Mouse (Mus musculus) urinary bladder, adult 2 months (tissue): ENCODE measurements at regions not wholly inside any gene's neighbourhood (a gene's known extent, or its start where the extent isn't known, plus 50 kb on each side); places are given as distances from the start of the nearest gene placed in this dataset.

ENCODE experiments used
- DNase-seq: peaks from one replicate; pipeline ENCODE4 v3.0.0; 2022; ENCODE audit warnings: low spot score

DNA sequence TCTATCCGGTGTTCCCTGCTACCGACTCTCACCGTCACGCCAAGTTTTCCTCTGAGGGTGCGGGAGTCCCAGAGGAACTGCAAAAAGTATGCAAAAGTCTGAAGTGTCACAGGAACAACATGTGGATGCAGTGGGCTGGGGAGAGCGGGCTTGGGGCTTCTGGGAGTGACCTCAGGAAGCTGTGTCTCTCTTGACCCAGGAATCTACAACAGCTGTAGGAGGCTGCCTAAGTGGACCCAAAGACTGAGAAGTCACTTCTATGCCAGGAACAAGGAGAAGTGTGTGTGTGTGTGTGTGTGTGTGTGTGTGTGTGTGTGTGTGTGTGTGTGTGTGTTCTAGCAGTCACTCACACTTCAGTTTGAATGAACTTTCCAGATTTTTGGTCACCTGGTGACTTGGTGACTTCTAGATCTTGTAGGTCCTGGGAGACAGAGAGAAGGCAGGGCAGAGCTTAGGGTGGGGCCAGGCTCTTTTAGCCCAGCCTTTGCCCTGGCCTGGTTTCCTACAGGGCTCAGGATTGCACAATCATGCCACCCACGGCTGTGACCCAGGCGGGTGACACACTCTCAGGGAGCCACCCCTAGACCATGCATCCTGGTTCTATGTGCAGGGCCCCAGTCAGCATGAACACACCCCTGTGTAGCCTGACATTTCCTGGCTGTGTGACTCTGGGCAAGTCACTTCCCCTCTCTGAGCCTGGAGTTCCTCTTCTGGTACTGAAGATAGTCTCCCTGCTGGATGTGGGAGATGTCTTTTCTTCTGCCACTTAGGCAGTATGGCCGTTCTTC, 70.2 kb upstream of the Tmem189 start:
- DNase-seq, result peak; percentile 34

DNA sequence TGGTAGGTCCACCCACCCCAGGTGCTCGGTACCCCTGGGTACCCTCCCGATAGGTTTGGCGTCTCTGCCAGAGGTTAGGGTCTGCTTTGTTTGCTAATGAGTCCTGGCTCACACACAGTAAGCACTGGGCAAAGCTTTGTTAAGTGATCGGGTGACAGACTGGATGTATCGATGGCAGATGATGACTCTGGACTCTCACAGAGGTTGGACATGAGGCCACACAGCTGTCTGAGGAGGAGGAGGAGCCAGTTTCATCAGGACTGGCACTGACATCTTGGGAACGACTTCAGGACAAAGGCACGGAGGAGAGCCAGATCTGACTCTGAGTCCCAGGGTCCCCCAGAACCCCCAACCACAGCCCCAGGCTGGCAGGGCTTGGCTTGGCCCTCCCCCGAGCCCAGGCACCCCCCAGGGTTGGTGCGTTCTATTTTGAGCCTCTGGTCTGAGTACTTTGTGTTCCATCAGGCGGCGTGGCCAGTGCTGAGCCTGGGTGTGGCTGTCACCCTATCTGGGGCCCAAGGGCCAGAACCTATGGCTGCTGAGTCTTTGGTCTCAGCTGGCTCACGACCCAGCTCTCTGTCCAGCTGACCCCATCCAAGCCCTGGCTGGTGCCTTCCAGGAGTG, 67.6 kb upstream of the Tmem189 start:
- DNase-seq, result no peak

- no peak for DNase-seq
Measured at GRCm38 (mm10) chr2:167756721-167757120, 67.1 kb upstream of the Tmem189 start.

GRCm38 (mm10) chr2:167754929-167755551, 65.4 kb upstream of the Tmem189 start:
- no peak for DNase-seq

GRCm38 (mm10) chr2:167753898-167754297, 64.3 kb upstream of the Tmem189 start:
- no peak for DNase-seq

GRCm38 (mm10) chr2:167752805-167753556, 63.4 kb upstream of the Tmem189 start:
- DNase-seq, result no peak

DNA sequence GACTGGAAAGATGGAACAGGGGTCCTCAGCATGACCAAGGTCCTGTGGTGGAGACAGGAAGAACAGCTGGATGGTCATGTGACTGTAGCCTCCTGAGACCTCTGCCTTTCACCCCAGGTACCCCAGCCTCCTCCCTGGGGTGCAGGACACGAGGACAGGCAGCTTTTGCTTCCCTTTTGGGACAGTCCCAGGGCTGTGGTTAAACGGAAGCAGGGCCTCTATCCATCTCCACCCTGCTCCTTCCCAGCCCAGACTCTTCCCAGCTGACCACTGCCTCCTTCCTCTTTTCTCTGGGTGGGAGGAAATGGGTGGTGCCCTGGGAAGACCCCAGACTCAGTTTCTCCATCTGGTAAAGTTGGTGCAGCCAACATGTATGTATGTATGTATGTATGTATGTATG, 62.0 kb upstream of the Tmem189 start:
- DNase-seq, result no peak

DNA sequence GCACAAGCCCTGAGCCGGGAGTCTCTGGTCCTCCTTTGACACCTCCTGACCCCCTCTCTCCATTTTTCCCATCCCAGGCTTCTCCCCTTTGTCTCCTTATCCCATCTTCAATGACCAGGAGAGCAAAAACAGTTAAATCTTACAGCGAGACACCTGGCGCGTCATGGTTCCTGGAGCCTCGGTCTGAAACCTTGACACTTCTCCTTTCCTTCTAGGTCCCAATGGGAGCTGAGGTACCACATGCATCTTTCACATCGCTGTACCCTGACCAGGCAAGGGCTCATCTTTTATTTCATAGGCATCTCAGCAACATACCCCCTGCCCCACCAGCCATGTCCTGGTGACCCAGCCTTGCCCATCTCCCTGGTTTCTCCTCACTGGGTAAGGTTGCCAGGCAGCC, 58.7 kb upstream of the Tmem189 start:
- DNase-seq, result no peak

DNA sequence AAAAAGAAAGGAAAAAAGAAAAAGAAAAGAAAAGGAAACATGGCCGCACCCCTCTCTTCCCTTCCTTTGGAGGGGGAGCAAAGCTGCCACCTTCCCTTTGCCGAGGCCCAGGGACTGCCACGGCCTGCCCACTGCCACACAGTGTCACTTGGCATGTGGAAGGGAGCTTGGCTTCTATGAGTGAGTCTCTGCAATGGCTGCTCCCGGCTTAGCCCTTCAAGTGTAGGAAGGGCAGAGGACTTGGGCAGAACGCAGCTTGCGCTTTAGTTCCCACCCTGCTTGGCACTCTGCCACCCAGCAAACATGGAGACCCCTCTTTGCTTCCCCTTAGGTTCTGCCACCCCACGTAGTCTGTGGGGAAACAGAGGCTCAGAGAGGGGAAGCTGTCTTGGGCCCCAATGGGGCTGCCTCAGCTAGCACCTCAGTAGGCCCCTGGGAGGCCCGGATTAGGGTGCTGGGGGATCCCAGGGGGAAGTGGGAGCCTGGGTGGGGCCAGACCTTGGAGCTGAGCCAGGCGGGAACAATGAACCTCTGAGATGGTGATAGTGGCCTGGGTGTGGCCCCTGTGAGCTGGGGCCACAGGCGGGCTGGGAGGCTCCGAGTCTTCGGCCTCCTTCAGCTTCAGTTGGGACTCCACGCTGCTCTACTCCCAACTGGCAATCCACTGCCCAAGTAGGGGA, 57.7 kb upstream of the Tmem189 start:
- no peak for DNase-seq

DNA sequence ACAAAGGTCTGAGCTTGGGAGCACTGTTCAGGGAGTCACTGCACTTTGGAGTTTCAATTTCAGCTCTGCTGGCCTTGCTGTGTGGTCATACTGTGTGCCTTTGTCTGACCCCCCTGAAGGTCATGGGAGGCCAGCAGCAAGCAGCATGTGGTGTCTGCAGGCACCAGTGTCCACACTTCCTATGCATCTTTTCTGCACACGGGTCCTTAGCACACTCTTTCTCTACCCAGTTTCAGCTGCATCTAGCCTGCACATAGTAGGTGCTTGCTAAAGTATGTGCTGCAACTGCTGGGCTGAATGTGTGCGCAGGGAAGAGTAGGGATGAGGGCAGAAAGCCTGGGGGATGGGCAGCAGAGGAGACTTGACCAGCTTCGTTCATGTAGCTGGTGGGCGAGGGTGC, 56.7 kb upstream of the Tmem189 start:
- no peak for DNase-seq

GRCm38 (mm10) chr2:167745409-167745808, 55.8 kb upstream of the Tmem189 start:
- DNase-seq, result no peak

DNA sequence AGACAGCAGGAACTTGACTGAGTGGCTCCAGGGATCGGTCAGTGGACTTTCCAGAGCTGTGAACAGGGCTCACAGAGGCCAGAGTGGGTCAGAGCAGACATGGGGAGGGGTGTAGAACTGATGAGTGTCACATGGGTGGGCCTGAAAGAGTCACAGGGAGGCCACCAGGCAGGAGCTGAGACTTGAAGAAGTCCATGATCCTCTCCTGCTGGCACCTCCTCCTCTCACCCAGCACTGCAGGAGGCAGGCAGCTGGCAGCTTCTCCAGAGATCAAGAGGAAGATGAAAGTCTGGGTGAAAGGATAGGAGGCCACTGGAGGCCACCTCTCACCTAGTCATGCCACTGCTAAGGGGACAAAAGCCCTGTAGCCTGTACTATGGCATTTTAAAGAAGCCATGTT, 54.5 kb upstream of the Tmem189 start:
- DNase-seq, result no peak

DNA sequence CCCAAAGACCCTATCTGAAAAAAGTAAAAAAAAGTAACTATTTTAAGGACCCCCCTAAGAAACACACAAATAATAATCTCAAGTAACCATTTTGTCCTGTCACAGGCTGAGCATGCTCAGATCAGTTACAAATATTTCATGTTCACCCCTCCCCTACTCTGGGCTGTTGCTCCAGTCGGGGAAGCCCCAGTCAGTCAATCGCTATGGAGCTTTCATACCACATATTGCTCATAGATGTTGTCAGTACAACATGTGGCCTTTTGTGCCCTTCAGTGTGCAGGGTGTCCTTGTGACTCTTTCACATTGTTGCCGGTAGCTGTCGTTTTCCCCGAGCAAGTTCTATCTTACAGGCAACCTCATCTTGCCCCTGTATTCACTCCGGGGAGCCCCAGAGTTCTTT, 52.9 kb upstream of the Tmem189 start:
- no peak for DNase-seq

DNA sequence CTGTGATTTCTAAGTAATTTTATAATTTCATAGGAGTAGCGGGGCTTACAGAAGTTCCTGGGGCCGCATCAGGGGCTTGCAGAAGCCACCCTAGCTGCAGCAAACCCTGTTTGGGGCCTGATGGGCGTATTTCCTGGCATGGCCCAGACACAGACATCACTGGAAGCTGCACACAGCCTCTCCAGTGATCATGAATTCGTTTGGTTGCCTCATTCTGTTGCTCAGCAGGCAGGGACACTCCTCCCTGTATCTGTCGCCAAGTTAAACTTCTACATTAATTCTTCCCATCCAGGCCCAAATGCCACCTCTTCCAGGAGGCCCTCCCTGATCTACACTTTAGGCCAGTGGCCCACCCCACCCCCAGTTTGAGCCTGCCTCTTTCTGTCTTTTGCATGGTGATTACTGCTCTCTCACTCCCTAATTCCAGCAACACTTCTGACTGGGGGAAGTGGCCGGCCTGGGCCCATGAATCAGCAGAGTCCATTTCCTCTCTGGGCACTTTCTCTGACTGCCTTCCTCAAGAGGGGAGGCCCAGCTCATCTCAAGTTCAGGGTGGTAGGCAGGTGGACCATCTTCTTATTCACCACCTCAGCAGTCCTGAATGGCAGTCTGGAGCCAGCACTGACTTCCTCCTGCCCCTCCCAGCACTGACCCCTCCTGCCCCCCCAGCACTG, 51.0 kb upstream of the Tmem189 start:
- no peak for DNase-seq
